Mouse (Mus musculus) thymus, postnatal 4 days (tissue): ENCODE measurements around the gene Galnt14.
A peak's percentile ranks its signal among the peaks of the same experiment; 100 is the strongest.

Experiments
- DNase-seq: peaks from one replicate; pipeline ENCODE4 v3.0.0; 2021

Gene Galnt14

DNA sequence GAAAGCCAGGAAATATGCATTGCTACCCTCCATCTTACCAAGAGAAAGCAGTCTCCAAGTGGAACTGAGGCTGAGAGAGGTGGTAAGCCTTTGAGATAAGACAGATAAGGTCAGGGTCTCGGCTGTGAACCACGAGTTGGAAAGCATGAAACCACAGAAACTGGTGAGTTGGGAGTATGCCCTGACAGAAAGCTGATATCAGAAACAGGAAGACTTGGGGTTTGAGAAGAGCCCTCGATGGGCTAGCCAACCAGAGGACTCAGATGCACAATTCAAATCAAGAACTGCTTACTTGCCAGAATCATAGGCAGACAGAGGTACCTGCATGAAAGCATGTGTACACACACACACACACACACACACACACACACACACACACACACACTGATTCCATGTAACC is 47.0 kb downstream of the Galnt14 start:
- DNase-seq, result no peak

DNA sequence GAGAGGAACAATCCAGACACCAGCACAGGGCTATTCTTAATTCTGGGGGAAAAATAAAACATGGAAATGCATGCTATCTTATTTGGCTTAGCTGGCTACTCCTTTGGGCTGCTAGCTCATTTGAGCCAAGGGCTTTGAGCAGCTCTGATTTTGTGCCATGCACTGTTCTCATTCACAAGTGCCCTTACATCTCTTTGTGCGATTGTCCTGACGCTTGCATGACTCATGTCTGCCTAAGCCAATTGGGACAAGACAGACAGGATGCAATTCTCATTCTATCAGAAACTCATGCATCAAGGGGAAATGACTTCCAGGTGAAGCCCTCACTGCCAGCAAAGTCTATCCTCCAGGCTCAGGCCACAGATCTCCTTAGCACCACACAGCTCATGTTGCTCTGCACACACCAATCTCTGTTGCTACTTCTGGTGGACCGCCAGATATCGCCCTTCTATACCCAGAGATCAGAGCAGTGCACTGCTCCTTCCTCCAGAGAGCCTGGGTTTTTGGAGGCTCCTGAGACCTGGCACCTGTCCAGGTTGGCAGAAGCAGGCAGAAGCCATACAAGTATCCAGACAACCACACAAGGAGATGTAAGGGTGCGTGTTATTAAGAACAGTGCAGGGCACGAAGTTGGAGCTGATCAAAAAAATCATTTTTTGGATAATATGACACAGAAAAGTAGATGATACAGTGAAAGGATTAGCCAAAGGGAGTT is 51.4 kb downstream of the Galnt14 start:
- no peak for DNase-seq

DNA sequence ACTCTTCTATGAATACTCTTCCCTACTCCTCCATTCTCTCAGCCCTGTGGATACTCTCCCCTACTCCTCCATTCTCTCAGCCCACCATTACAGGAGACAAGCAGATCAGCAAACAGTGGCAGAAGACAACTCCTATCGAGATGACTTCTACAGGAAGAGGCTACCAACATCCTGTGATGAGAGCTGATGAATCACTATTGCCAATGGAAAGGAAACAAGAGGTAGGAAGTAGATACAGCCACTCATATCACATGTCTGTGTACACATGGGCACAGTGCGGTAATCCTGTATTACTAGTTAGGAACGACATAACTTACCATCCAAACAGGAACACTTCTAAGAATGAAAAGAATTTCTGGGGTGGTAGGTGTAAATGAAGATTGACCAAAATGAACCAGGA is 53.9 kb downstream of the Galnt14 start:
- no peak for DNase-seq

DNA sequence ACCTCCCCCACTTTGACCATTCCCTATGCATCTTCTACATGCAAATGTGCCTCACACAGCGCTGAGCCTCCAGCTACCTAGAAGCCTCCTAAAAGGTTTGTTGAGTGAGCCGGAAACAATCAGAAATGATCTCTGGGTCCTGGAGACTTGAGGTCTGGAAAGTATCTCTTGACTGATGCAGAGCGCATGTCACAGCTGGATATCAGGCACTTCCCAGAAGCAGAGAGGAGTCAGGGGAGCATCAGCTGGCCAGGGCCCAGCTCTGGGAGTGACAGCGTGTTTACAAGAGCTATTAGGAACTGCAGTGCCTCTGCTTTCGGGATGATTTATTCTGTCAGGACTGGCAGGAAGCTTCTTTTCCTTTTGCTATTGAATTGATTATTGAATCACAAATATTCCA is 56.0 kb downstream of the Galnt14 start:
- no peak for DNase-seq

DNA sequence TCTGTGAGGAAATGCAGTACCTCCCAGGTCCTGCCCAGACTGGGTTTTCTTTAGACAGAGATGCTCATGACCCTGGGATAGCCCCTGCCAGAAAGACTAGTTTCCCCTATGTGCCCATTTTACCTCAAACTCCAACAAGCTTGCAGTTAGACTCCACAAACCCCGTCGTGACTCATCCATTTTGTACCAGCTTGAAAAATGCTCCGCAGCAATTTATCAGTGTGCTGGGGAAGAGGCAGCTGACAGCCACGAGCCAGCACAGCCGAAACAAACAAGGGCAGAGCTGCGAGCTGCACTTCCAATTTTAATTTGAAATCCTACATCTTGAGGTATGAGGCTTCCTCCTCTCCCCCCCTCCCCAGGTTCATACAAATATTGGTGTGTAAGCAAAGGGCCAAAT is 60.9 kb downstream of the Galnt14 start:
- no peak for DNase-seq

DNA sequence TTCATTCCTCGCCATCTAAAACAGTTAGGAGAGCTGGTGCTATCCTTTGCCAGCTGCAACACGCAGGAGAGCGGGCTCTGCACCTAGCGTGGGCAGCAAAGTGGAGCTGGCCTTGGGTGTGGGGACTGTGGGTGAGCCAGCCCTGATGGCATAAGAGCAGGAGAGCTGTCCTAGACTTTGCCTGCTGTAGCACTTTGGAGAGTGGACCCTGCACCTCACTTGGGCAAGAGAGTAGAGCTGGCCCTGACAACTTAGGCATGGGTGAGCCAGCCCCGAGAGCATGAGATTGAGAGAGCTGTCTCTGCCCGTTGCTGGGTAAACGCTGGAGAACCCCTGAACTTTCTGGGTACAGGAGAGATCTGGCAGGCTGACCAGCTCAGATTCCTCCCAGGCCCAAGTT is 68.6 kb downstream of the Galnt14 start:
- DNase-seq, result no peak

DNA sequence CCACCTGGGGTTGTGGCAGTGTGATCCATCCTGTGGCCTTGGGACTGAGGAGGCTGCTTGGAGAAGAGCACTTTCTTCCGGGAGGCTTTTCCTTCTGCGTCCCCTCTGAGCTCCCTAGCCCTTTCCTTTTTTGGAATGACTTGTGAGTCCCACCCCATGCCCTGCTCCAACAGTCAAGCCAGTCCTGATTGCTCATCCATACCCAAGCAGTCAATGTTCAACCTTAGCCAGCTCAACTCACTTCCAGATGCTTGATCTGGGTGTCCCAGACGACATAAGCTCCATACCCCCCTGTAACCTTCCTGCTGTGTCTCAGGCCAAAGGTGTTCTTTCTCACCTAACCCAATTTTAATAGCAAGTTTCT is 70.2 kb downstream of the Galnt14 start:
- no peak for DNase-seq

DNA sequence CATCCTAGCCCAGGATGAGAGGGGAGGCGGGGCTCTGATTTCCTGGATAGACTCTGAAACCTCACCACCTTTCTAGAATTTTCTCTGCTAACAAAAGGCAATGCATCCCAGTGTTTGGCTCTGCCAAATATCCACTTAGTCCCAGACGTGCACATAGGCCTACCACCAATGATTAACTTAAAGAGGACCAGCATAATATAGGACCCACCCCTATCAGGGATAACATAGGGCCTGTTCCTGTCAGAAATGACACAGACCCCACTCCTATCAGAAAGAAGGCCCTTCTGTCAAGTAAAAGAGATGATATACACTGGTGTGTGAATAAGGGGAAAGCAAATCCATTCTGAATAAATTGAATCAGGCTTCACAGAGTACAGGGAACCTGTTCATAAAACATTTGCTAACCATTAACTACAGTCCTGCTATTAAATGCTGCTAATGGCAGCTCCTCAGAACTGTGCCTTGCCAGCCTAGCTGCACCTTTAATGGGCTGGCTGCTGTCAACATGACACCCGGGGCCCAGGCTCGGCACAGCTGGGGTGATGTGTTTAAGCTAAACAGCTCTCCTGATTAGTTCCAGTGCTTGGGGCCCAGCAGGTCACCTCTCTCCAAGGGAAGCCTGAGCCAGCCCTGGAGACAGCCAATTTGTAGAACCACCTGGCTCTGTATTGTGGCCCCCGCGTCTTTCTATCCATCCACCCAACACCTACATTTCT is 70.7 kb downstream of the Galnt14 start:
- DNase-seq, result no peak

DNA sequence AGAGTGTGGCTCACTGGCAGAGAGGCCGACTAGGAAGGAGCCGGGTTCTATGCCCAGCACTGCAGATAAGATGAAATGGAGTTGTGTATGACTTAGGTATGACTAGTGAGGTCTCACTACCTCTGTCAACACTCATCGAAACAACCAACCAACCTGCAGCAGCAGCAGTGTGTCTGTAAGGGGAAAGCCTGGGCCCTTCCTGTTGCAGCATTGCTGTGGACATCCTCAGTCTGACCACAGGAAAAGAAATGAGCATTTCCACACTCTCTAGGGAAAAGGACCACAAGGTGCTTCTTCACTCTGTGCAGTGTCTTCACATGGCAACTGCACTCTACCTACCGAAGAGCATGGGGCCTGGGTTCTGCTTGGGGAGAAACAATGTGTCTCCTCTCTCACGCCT is 73.3 kb downstream of the Galnt14 start:
- DNase-seq, result no peak

DNA sequence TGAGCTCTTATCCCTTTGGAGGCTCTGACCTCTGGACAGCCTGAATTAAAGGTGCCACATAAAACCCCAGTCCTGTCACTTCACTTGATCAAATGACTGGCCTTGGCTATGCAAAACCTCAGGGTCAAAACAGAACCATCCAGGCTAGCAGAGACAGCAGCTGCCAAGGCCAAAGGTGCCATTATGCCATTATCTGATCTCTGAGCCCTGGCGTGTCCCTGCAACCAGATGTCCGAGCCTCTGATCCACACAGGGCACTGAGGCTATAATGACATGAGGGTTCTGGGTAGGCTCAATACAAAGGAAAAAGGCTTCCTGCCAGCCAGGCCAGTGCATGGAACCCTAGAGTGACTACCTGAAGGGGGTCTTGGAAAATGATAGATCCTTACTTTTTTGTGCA is 75.4 kb downstream of the Galnt14 start:
- DNase-seq, result no peak

DNA sequence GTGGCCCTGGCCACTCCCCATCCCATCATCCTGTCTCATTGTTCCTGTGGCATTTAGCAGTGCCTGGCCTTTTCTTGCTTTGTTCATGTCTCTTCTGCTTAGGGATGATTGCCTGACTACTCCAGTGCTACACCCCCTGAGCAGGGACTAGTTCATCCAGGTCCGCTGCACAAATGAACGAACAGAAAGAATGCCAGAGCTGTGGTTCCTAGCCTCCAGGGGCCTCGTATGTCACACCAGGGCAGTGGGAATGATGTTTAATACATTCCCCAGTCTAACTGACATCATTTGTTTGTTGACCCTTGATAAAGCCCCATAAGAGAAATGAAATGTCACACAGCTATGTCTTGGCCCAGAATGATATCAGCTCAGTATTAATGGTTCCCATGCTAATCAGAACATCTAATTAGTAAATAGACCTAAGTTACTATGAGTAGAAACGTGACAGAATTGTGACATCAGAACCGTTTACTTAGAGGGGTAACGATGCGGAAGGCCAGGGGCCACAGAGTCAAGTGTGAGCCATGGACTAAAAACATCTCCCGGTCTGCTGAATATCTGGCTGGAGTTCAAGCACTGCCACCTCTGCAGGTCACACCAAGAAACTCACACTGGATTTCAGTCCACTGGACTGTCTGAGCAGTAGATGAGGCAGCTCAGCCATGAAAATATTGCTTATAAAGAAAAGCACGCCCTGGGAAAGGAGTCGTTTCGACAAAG is 76.1 kb downstream of the Galnt14 start:
- no peak for DNase-seq

DNA sequence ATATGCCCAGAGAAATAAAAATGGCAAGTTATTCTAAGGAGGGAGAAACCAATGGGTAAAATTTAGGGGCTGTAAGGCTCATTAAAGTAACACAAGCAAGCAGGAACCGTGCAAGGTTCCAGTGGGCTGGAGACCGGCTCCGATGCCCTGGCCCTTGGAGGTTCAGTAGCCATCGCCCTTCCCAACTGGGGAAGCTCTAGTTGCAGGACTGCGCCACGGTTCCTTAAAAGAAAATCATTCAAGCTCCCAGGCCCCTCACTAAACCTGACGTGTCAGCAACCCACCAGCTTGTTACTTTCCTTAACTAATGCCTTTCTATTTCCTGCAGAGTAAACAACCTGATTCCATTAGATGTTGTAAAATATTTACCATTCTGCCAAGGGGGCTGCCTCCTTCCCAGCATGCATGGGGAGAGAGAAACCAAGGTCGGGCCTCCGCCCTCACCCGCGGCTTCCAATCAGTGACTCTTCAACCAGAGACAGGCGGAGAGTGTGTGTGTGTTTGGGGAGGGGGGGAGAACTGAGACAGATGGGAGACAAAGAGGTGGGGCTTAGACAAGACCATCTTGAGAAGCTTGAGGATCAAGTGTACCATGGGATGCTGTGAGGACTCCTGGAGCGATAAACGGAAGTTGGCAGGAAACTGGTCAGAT is 81.9 kb downstream of the Galnt14 start:
- no peak for DNase-seq

DNA sequence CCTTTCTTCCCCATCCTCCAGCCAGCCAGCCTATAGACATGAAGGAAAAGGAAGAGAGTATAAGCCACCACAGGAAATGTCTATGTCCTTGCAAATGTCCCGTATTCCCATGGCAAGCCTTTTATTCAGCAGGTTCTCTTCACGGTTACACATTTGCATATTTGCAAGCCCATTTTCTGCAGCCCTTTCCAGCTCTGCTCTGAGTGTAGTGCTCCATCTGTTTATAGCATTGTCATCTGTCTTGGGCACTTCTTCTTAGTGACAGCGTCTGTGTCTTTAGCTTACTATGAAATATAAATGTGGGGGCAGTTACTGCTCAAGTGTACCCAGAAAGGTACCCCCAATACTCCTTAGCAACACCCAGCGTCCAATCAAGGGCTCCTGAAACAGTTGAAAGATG is 83.3 kb downstream of the Galnt14 start:
- no peak for DNase-seq

DNA sequence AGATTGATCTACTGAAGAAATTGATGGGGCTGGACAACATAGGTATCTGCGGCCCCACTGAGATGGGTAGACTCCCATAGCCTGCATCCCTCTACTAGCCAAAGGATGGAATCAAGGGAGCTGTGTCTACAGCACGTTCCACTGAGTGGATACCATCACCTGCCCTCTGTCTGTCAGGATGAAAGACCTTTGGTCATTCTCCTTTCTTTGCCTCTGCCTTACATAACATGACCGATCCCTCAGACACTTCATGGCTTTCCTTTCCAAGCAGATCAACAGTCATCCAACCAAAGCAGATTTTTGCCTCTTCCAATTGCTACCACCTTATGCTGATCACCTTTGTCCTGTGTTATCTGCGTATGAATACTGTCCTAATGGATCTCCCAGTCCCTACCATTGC is 90.2 kb downstream of the Galnt14 start:
- no peak for DNase-seq

DNA sequence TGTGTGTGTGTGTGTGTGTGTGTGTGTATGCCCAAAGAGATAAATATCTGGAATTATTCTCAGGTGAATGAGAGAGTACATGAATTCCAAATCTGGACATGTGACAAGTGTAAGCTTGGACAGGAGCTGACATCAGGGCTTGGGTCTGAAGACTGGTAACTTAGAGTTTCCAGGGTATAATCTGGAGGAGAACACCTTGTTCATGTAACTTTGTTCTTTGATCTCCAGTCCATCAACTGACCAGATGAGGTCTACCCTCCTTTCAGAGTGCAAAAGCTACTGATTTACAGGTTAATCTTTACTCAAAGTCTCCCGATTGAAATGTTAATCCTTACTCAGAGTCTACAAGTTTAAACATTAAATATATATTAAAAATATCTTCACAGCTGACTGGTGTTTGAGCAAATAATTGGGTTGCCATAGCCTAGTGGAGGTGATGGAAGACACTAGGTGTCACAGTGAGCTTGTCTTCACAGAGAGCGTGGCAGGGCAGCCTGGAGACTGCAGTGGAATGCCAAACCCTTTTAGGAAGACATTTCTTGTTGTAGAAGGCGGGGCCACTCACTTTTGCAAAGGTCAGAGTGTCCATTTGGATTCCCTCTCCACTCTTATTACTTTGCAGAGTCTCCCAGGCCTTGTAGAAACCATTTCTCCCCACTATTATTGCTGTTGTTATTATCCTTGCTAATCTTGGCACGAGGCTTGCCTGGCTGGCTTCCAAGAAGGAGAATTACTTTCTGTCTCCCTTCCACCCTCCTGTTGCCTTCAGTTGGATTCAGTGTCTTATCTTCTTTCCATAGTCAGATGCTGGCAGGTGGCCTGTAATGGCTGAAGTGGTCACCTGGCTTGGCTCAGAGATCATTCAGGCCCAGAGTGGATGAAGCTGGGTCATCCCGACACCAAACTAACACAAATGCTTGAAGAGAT is 107.4 kb downstream of the Galnt14 start:
- no peak for DNase-seq

DNA sequence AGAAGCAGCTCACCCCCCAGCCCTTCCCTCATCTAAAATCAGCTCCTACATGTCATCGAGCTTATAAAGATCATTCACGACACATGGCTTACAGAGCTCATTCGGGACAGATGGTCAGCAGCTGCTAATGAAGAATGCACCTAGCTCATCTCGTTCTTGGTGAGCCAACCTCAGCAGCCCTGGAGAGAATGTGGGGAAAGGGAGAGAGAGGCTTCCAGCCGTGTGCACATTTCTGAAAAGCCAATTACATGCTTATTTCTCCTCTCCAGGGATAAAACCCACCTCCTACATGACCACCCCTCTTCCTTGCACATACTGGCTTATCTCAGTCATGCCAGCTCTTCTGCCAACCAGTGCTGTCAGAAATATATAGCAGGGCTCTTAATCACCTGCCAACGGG is 110.3 kb downstream of the Galnt14 start:
- no peak for DNase-seq

DNA sequence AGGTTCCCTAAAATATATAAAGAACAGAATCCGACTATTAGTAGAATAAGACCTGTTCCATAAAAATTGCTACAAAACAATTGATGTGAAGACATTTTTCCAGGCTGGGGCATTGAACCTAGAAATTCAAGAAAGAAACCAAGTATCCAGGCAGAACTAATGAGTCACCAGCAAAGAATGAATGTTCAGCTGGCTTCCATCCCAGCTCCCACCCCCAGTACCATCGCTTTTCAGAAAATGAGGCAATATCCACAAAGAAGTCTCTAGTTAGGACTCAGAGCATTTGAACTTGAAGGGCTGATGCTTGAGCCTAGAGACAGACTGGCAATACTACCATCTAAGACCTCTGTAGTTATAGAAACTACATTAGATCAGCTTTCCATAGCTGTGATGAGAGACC is 118.2 kb downstream of the Galnt14 start:
- DNase-seq, result no peak

DNA sequence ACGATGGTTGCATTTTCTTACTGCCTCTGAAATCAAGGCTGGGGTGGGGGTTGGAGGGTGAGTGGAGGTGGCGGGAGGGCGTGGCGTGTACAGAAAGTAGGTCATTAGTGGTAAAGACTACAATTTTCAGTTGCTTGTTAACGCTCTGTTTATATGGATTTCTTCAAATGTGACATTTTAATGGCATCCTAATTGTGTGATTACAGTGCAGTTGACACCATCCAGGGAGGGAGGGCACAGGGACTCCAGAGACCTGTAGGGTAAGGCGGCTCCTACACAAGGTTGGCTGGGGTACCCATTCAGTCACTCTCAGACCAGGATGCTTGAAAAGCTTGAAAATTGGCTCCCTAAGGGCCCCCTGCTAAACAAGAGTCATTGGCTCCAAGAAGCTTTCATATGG is 122.7 kb downstream of the Galnt14 start:
- no peak for DNase-seq

DNA sequence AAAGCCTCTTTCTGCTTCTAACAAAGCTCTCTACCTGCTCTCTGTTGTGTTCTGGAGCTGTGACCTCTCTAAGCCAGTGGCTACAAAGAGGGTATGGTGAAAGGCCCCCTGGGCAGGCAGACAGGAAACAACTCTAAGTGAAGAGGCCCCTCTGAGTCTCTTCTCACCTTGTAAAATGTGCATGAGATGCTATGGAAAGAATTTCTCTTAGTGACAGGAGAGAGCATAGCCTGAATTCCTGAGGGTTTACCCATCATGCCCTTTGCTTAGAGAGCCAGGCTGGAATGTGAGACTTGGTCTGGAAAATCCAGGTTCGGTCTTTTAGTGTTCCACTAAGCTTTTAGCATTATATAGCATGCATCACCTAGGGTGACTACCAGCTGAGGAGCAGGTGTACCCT is 136.1 kb downstream of the Galnt14 start:
- DNase-seq, result no peak

DNA sequence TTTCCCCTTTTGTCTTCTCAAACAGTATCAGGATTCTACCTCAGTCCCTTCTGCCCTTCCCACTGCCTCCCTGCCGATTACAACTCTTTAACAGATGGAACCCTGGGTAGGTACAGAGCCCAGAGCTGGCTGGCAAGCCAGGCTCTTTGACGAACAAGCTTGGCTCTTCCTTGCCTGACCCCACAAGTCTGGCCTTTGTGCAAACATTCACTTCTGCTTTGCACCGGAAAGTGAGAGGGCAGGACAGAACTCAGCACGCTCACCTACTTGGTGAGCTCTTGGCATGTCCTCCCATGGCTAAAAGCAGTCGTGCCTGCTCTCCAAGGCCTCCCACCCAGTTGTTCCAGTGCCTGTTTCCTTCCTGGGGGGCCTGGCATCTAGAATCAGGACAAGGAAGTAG is 137.4 kb downstream of the Galnt14 start:
- DNase-seq, result no peak

DNA sequence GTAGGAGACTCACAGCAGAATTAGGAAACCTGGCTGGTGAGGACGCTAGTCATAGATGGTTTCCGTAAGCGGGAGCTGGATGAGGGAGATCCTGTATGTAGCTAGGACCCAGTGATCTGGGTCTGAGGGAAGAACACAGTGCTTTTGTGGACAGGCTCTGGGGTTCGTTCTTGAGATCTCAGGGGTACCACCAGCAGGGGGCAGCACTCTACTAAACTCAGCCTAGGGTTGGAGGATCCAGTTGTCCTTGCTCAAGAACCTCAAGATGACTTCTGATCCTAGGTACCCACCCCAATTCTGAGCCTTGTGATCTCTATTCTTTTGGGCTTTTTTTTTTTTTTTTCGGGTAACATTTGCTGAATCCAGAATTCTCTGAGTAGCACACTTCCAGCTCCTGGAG is 137.8 kb downstream of the Galnt14 start:
- DNase-seq, result peak; percentile 83

DNA sequence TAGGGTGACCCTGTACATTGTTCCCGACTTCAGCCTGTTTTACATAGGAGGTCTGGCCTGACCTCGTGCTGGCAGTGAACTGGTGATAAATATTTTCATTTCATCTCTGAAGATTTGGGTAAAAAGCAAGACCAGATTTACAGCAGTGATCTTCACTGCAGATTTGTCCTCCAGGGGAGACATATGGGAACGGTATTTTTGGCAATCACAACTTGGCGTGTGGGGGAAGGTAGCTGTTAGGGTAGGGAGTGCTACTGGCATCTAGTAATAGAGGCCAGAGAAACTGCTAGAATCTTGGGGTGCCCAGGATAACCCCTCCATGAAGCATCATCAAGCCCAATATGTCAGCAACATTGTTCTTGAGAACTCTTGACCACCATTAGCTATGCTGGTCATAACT is 138.3 kb downstream of the Galnt14 start:
- no peak for DNase-seq

DNA sequence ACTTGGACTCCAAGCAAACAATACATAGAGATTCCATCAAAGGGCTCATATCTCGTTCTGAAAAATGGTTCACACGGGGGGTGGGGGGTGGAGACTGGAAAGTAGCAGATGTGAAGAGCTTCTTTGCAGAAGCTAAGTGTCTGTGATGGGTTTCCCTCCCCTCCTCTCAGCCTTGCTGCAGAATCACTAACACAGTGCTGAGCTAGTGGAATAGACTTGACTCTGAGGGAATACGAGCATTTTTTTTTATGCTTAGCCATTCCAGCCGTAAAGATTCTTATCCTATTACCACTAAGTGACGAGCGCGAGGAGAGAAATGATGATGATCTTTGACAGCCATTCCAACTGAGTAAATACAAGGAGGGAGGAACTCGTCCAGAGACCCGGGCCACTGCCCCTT is 142.0 kb downstream of the Galnt14 start:
- DNase-seq, result no peak
